Mouse (Mus musculus): ENCODE results near the gene Sestd1.

The Sestd1 gene

GRCm38 (mm10) chr2:77220960-77221359 is 59.4 kb downstream of the Sestd1 start:
- no peak for DNase-seq (ENCODE audit: low read depth in 2 of 2, low spot score in 2 of 2)

- DNase-seq (ENCODE audit: low read depth in 2 of 2, low spot score in 2 of 2) = no peak
Measured at GRCm38 (mm10) chr2:77212885-77213284, 67.5 kb downstream of the Sestd1 start.

- DNase-seq (ENCODE audit: low read depth in 2 of 2, low spot score in 2 of 2) = no peak
Measured at GRCm38 (mm10) chr2:77206951-77207350, 73.4 kb downstream of the Sestd1 start.

DNA sequence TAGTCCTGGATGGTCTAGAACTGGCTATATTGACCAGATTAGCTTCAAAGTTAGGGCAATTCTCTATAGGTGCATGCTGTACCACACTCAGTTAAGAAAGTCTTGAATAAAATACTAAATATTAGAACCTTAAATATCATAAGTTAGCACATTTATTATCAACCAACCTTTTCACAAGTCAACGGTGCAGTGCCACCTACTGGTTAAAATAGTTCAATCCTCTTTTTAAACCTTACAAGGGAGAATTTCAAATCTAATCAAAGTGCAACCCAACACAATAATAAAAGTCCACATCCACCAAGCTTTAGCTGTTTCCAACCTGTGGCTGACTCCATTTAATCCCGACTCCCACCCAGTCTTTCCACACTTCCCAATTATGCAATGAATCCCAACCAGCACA is 76.5 kb downstream of the Sestd1 start:
- no peak for DNase-seq (ENCODE audit: low read depth in 2 of 2, low spot score in 2 of 2)

DNA sequence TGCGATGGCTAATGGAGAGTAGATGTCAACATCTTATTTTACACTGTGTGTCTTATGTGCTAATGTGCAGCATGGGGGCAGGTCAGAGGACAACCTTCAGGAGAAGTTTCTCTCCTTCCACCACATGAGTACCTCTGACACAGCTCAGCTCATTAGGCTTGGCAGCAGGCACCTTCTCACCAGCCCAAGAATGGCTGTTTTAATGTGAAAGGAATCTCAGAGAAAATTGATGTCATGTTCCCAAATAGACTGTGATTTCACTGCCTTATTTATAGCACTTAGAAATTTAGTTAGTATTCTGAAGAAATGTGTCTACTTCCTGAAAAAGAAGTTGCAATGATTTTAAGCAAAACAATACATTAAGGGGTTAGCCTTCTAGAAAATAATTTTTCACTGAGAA is 78.5 kb downstream of the Sestd1 start:
- no peak for DNase-seq (ENCODE audit: low read depth in 2 of 2, low spot score in 2 of 2)

DNA sequence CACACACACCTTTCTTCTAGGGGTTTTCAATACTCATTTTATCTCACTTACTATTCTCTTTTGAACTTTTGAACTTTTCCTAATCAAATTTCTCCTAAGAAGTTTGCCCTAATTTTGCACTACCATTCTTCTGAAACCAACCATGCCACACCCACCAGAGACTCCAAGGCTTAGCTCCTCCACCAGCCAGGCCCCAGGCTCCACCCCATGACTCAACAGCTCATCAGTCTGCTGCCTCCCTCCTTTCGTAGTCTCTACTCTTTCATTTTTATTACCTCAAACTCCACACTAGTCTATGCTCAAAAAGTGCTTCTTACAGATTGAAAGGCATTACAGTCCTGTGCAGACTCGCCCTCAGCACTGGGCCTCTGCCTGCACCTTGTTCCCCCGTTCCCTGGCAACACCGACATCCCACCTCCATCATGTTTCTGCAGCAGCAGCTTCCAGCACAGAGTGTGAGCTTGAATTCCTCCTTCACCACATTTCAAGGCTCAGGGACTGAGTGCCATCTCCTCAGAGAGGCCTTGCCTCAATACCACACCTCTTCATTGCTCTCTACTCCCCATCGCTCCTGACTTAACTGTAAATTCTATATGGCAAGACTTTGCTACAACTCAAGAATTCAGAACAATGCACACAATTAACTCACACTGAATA is 79.3 kb downstream of the Sestd1 start:
- no peak for DNase-seq (ENCODE audit: low read depth in 2 of 2, low spot score in 2 of 2)

DNA sequence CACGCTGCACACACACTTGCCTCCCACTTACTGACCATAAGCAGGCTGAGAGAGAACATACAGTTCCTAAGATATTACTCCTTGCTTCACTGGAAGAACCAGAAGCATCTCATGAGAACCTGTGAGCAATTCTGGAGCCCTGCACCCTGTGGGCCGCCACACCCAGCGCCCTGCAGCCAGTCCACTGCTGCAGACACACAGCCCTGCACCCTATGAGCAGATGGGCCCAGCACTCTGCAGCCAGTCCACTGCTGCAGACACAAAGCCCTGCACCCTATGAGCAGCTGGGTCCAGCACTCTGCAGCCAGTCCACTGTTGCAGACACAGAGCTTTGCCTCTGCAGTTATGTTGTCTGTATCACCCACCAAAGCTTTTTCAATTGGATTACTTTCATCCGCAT is 80.0 kb downstream of the Sestd1 start:
- DNase-seq (ENCODE audit: low read depth in 2 of 2, low spot score in 2 of 2) = no peak

DNA sequence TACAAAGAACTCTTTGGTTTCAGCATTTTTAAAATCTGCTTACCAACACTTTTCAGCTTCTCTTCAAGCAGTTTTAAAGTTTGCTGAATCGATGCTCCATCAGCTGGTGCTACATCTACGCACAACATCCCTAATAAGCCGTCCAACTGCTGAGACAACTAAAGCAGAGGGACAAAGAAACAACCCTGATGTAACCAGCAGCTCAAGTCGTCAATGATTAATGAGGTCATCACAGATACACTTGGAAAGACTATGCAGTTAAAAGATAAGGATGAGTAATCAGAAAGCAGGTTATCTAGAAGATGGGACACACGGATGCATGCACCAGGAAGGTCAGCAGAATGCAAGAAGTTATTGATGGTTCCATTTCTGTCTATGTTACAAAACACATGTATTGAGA is 82.1 kb downstream of the Sestd1 start:
- no peak for DNase-seq (ENCODE audit: low read depth in 2 of 2, low spot score in 2 of 2)

DNA sequence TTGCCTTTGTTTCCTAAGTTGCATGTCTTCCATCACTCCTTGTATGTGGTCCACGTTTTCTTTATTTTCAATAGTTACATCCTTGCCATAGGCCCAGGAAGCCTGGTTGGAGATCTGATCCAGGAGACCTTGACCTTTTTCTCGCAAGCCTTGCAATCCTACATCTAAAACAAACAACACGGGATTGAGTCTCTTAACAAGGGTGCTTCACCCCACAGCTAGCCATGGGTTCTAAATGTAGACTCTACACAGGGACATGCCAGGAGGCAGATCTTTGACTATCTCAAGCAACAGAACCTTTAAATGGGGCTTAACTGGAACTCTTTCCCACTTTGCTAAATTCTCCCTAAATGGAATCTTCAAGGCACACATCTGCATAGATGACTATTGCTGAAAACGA is 83.6 kb downstream of the Sestd1 start:
- DNase-seq (ENCODE audit: low read depth in 2 of 2, low spot score in 2 of 2) = no peak

- no peak for DNase-seq (ENCODE audit: low read depth in 2 of 2, low spot score in 2 of 2)
Measured at GRCm38 (mm10) chr2:77195056-77195455, 85.3 kb downstream of the Sestd1 start.

GRCm38 (mm10) chr2:77191811-77192210 is 88.6 kb downstream of the Sestd1 start:
- no peak for DNase-seq (ENCODE audit: low read depth in 2 of 2, low spot score in 2 of 2)

DNA sequence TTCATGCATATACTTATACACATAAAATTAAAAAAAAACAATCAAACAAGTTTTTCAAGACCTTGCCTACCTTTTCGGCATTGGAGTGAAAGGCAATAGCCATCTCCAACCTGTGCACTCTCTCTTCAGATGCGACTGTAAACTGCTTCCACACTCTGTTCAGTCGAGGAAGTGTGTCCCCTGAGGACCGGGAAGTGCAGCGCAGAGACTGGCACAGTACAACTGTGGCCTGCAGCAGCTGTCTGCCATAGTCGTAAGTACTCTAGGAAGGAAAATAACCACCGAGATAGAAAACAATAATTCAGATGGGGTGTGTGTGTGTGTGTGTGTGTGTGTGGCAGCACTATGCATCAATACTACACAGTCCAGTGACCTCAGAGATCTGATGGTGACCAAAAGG is 89.5 kb downstream of the Sestd1 start:
- no peak for DNase-seq (ENCODE audit: low read depth in 2 of 2, low spot score in 2 of 2)

GRCm38 (mm10) chr2:77190301-77190700 is 90.1 kb downstream of the Sestd1 start:
- DNase-seq (ENCODE audit: low read depth in 2 of 2, low spot score in 2 of 2) = no peak

DNA sequence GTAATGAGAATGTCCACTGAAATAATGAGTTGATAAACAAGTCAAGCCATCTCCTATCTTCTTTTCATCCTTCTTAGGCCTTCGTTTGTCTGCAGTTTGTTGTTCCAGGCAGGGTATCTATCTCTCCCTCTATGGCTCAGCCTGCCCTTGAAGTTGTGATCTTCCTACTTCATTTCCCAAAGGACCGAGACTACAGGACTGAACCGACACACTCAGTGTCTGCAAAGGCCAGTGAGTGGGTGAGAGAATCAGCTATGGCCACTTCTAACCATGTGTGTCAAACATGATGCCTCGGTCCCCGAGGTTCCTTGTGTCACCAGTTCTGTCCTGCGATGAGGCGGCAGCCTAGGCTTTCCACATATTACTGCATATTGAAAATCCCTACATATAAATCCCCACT is 90.7 kb downstream of the Sestd1 start:
- DNase-seq (ENCODE audit: low read depth in 2 of 2, low spot score in 2 of 2) = no peak

- no peak for DNase-seq (ENCODE audit: low read depth in 2 of 2, low spot score in 2 of 2)
Measured at GRCm38 (mm10) chr2:77187501-77187900, 92.9 kb downstream of the Sestd1 start.

GRCm38 (mm10) chr2:77186912-77187311 is 93.5 kb downstream of the Sestd1 start:
- DNase-seq (ENCODE audit: low read depth in 2 of 2, low spot score in 2 of 2) = no peak

GRCm38 (mm10) chr2:77184049-77184571 is 96.3 kb downstream of the Sestd1 start:
- DNase-seq (ENCODE audit: low read depth in 2 of 2, low spot score in 2 of 2) = no peak

- DNase-seq (ENCODE audit: low read depth in 2 of 2, low spot score in 2 of 2) = no peak
Measured at GRCm38 (mm10) chr2:77183646-77184045, 96.7 kb downstream of the Sestd1 start.

- no peak for DNase-seq (ENCODE audit: low read depth in 2 of 2, low spot score in 2 of 2)
Measured at GRCm38 (mm10) chr2:77182996-77183380, 97.4 kb downstream of the Sestd1 start.

DNA sequence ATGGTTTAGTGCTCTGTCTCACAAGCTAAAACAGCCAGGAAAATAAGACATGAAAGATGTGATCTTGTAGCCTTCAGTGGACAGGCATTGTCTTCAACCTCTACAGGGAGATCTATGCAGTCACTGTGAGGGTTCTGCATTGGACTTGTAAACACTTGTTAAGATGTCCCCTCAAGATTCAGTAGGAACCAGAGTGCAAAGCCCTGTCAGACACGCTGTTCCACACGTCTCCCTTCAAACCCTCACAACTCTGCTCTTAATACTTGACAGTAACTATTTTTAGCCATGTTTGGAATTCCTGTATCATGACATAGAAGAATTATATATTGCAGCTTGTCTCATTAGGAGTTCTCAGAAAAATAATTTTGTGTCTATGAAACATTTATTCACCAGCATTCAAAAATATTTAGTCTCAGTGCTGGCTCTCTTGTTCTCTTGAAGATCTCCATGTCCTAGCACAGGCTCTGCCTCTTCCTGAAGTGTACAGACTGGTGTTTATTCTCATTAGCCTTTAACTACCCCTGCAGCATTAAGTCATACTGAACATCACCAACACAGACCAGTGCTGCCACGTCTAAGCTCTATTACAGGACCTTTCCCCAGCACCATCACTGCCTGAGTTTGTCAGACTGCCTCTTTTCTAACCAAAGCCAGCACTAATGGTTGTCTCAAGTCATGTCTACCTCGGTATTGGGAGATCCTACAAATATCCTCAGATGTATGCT is 98.0 kb downstream of the Sestd1 start:
- no peak for DNase-seq (ENCODE audit: low read depth in 2 of 2, low spot score in 2 of 2)

GRCm38 (mm10) chr2:77177472-77177871 is 102.9 kb downstream of the Sestd1 start:
- no peak for DNase-seq (ENCODE audit: low read depth in 2 of 2, low spot score in 2 of 2)

DNA sequence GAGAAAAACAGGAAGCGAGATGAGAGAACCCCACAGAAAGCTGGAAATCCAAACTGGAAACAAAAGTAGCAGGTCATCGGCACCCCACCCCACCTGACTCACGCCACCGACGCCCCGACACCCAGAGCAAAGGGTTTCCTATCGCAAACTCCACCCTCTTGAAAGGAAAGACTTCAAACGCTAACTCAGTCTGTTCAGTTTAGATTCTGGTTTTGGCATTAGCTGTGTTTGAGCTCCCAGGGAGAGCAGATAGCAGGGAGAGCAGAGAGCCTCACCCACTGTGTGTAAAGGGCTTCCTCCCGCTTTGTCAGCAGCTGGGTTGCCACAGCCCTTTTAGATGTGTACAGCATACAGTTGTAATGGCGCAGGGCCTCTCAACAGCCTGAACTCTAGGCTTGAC is 104.0 kb downstream of the Sestd1 start:
- no peak for DNase-seq (ENCODE audit: low read depth in 2 of 2, low spot score in 2 of 2)

DNA sequence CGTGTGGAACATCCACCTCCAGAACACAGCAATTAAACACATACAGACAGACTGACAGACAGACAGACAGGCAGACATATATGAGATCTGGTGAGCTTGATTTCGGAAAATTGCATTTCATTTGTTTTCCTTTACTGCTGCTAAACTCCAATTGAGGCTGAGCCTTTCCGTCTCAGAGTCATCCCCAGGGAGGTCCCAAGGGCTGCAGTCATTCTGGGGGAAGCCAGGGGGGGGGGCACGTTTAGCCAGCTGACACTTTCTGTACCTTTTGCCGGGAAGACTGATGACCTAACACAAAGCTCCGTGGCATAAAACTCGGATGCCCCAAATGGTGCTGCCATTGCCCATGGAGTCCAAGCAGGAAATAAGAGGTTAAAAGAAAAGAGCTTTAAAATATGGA is 105.0 kb downstream of the Sestd1 start:
- DNase-seq (ENCODE audit: low read depth in 2 of 2, low spot score in 2 of 2) = no peak
